Mouse (Mus musculus): Measurements from ENCODE around the gene S100a3.

S100a3 gene

GRCm38 (mm10) chr3:90560008-90560628, at the start of gene S100a3:
Gene S100a3 (plus strand): TSS chr3:90560578.
- no peak for DNase-seq (ENCODE audit: low spot score)

- DNase-seq (ENCODE audit: low spot score), result no peak
Measured at GRCm38 (mm10) chr3:90512276-90512675, 48.1 kb upstream of the S100a3 start.

- no peak for DNase-seq (ENCODE audit: low spot score)
Measured at GRCm38 (mm10) chr3:90512948-90513642, 47.3 kb upstream of the S100a3 start.

- no peak for DNase-seq (ENCODE audit: low spot score)
Measured at GRCm38 (mm10) chr3:90513796-90514590, 46.4 kb upstream of the S100a3 start, which contains the start of the genes S100a1 and S100a13. Gene S100a1 (minus strand): TSS chr3:90514392. Gene S100a13 (plus strand): TSS chr3:90514435.

GRCm38 (mm10) chr3:90514691-90515090, 45.7 kb upstream of the S100a3 start:
- peak; percentile 44 for DNase-seq (ENCODE audit: low spot score)

GRCm38 (mm10) chr3:90515242-90515641, 45.1 kb upstream of the S100a3 start:
- DNase-seq (ENCODE audit: low spot score), result no peak

GRCm38 (mm10) chr3:90515789-90516188, 44.6 kb upstream of the S100a3 start:
- no peak for DNase-seq (ENCODE audit: low spot score)

GRCm38 (mm10) chr3:90517711-90518110, 42.7 kb upstream of the S100a3 start:
- DNase-seq (ENCODE audit: low spot score), result no peak

GRCm38 (mm10) chr3:90525421-90525820, 35.0 kb upstream of the S100a3 start:
- no peak for DNase-seq (ENCODE audit: low spot score)

GRCm38 (mm10) chr3:90526076-90526475, 34.3 kb upstream of the S100a3 start:
- DNase-seq (ENCODE audit: low spot score), result no peak

GRCm38 (mm10) chr3:90526580-90526979, 33.8 kb upstream of the S100a3 start, which contains the start of gene S100a14:
Gene S100a14 (plus strand): TSS chr3:90526856.
- DNase-seq (ENCODE audit: low spot score), result no peak

GRCm38 (mm10) chr3:90527291-90527873, 33.0 kb upstream of the S100a3 start:
- no peak for DNase-seq (ENCODE audit: low spot score)

GRCm38 (mm10) chr3:90531713-90532112, 28.7 kb upstream of the S100a3 start:
- no peak for DNase-seq (ENCODE audit: low spot score)

GRCm38 (mm10) chr3:90535446-90535845, 24.9 kb upstream of the S100a3 start:
- DNase-seq (ENCODE audit: low spot score), result no peak

- DNase-seq (ENCODE audit: low spot score), result no peak
Measured at GRCm38 (mm10) chr3:90537141-90537904, 23.1 kb upstream of the S100a3 start, which contains the start of gene S100a16. Gene S100a16 (plus strand): TSS chr3:90537254.

- DNase-seq (ENCODE audit: low spot score), result no peak
Measured at GRCm38 (mm10) chr3:90537905-90538296, 22.5 kb upstream of the S100a3 start.

- DNase-seq (ENCODE audit: low spot score), result no peak
Measured at GRCm38 (mm10) chr3:90540904-90541303, 19.5 kb upstream of the S100a3 start.

GRCm38 (mm10) chr3:90549676-90550420, 10.5 kb upstream of the S100a3 start:
- no peak for DNase-seq (ENCODE audit: low spot score)

- no peak for DNase-seq (ENCODE audit: low spot score)
Measured at GRCm38 (mm10) chr3:90550421-90550790, 10.0 kb upstream of the S100a3 start.

- no peak for DNase-seq (ENCODE audit: low spot score)
Measured at GRCm38 (mm10) chr3:90552231-90552630, 8.1 kb upstream of the S100a3 start.

- no peak for DNase-seq (ENCODE audit: low spot score)
Measured at GRCm38 (mm10) chr3:90555954-90556353, 4.4 kb upstream of the S100a3 start.
